Mouse (Mus musculus) left cerebral cortex, adult 2 months (tissue): ENCODE data around the gene Tnfsf13. TPM values are rescaled to one million over a fixed set of nuclear protein-coding genes. Genes with fewer than 3 reads are reported as not detected.
"Not testable (repeated sequence)": the region's sequence is repeated elsewhere in the genome, so short reads cannot be mapped to it uniquely, and the experiment has no call there.

Source experiments
- DNase-seq, 2 experiments: peaks; one replicate each; pipeline ENCODE4 v3.0.0; 2021 to 2022; ENCODE audit warnings: low spot score in 2 of 2, mixed read lengths in 1 of 2; ENCODE audit errors: extremely low spot score in 1 of 2
- H3K27ac ChIP-seq: fragments of 200-600 bp; 2 replicates; pipeline ENCODE4 v1.8.1; 2022
- H3K4me3 ChIP-seq: fragments of 200-600 bp; 2 replicates; pipeline ENCODE4 v1.8.1; 2022
- CTCF ChIP-seq: fragments of 200-600 bp; IDR thresholded peaks from 2 replicates; pipeline ENCODE4 v1.8.1; 2022; ENCODE audit warnings: antibody characterized with exemption, mild to moderate bottlenecking, moderate library complexity
- intact Hi-C: fragments of 180-260 bp; cut with DNase I; formaldehyde crosslinking; loops from one replicate; pipeline ENCODE4 v1.15.1; 2025
- total RNA-seq, 2 experiments: library from RNA; stranded (reverse); gene quantifications; 2 replicates each; pipeline ENCODE4 v1.2.3; 2021

Gene Tnfsf13
- total RNA-seq, 2 experiments from 2014 or later: 3.3 to 3.8 TPM

GRCm38 (mm10) chr11:69712954-69713672, 27.5 kb upstream of the Tnfsf13 start:
- no peak for TF ChIP-seq CTCF
- DNase-seq: no peak
- Histone ChIP-seq H3K4me3 (no peak overlapping the region), H3K27ac (no peak overlapping the region)
- intact Hi-C loops: no loop called here

DNA sequence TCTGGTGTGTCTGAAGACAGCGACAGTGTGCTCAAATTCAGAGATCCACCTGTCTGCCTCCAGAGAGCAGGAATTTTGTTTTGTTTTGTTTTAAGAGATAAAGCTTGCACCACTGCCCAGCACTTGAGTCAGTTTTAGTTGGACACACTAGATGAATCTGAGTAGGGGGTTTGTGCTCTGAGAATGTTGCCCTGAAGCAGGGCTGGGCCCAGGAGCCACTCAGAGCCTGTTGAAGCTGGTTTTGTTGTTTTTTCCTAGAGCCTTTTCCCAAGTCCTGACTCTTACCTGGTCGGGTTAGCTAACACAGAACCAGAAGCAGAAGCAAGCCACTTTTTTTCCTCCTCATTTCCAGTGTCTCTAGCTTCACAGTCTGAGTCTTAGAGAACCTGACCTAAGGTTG, 25.5 kb upstream of the Tnfsf13 start:
- no peak for DNase-seq
- intact Hi-C loops: no loop called here
- no peak for TF ChIP-seq CTCF
- Histone ChIP-seq H3K27ac (no peak overlapping the region), H3K4me3 (no peak overlapping the region)

GRCm38 (mm10) chr11:69710470-69710869, 24.9 kb upstream of the Tnfsf13 start:
- intact Hi-C loops: no loop called here
- Histone ChIP-seq H3K27ac (no peak overlapping the region), H3K4me3 (no peak overlapping the region)
- no peak for TF ChIP-seq CTCF
- DNase-seq: no peak

- no peak for DNase-seq
- Histone ChIP-seq H3K27ac (no peak overlapping the region), H3K4me3 (no peak overlapping the region)
- TF ChIP-seq CTCF: no peak
- intact Hi-C loops: no loop called here
These were observed 24.2 kb upstream of the Tnfsf13 start for GRCm38 (mm10) chr11:69709554-69710446.

DNA sequence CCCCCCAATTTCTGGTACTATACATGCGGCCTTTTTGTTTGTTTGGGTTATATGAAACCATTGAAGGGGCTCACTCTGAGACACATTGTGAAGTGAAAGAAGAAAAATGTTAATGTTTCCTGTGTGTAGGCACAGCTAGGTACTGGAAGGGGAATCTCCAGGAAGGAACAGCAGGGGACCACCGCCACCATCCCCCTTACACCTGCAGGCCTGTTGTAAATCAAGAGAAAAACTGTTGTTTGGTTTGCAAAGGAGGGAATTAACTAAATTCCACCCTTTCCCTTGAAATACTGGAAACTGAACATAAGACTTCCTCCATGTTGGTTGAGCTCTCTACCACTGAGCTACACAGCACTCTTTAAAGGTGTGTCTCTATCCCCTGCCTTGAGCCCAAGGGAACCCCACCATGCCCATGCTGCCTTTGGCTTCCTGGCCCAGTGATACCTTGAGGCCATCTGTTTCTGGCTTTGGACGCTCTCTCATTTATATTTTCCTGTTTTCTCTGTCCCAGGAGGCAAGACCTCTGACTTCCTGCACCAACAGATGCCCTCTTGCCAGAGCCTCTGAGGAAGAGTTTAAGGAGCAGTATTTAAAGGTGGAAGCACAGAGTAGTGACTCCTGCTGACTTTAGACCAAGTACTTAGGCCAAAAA, 23.2 kb upstream of the Tnfsf13 start:
- intact Hi-C loops: no loop called here
- DNase-seq: no peak
- H3K27ac ChIP-seq: no peak overlapping the region
- TF ChIP-seq CTCF: no peak
- H3K4me3 ChIP-seq: no peak overlapping the region

DNA sequence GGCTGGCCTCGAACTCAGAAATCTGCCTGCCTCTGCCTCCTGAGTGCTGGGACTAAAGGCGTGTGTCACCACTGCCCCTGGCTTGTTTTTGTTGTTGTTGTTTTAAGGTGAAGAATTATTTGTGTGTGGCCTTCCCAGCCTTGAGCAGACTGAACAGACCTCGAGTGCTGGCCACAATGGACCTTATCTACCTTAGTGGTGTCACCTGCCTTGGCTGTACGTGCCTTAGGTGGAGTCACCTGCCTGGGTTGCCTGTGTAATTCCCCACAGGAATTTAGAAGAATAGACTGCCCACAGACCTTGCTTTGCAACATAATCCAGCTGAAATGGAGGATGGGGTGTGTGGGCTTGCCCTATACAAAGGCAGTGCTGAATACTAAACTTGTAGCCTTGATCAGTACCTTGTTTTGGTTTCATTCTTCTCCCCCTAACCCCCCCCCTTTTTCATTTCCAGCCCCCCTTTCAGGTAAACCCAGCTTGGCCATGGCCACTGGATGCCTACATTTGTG, 22.3 kb upstream of the Tnfsf13 start:
- no peak overlapping the region for H3K27ac ChIP-seq
- no peak for TF ChIP-seq CTCF
- intact Hi-C loops: no loop called here
- no peak overlapping the region for H3K4me3 ChIP-seq
- DNase-seq: no peak

DNA sequence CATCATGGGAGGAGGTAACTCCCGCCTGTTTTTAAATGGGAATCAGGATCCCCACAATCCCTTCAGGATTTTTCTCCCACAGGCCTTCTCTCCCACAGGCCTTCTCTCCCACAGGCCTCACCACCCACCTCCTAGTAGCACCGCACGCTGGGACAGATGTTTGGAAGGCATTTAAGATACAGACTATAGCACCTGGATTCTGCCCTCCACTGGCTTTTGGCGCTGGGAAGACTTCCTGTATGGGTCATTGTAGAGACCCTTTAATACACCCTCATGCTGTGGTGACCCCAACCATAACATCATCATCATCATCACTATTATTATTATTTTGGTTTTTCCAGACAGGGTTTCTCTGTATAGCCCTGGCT, 21.9 kb upstream of the Tnfsf13 start:
- no peak for TF ChIP-seq CTCF
- Histone ChIP-seq H3K4me3 (no peak overlapping the region), H3K27ac (peak overlapping the region; percentile 11; the same call in 1 of the 2 replicates)
- intact Hi-C loops: no loop called here
- DNase-seq: no peak

DNA sequence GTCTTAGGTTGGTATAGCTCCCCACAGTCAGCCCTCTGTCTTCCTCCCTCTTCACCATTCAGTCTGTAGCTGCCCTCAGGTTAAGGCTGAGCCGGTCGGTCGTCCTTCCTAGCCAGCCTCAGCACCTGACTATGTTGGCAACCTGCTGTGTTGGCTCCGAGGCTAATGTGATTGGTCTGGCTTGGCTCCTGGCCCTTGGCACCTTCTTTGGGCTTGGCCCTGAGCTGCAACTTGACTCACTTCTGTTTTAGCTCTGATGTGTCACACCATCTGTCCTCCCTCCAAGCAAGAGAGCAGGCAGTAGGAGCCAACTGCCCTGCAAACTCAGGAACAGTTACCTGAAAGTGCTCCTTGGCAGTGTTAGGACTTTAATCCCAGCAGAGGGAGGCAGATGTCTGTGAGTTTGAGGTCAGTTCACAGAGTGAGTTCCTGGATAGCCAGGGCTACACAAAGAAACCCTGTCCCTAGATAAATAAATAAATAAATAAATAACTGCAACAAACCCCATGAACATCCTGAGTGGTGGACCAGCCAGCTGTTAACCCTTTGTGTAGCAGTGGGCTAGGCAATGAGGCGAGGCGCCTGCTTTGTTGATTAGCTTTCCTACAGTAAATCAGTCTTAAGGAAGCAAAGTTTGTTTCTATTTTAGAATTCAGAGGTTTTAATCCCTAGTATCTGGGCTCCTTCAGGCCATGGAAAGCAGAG, 21.3 kb upstream of the Tnfsf13 start:
- intact Hi-C loops: no loop called here
- Histone ChIP-seq H3K27ac (peak overlapping the region; percentile 24; the same call in 1 of the 2 replicates), H3K4me3 (no peak overlapping the region)
- DNase-seq: peak in 1 of 2 experiments; percentile 45
- no peak; the same call in 1 of the 2 replicates for TF ChIP-seq CTCF

DNA sequence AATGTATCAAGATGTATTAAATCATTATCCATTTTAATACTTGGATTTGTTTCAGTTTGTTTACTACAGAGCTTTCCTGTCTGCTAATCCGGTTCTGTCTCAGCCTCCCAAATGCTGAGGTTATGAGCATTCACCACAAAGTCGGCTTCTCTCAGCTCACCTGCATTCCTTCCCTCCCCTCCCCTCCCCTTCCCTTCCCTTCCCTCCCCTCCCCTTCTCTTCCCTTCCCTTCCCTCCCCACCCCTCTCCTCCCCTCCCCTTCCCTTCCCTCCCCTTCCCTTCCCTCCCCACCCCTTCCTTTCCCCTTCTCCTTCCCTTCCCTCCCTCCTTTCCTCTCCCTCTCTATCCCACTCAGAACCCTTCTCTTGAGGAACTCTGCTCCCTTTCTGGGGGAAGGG, 19.0 kb upstream of the Tnfsf13 start:
- intact Hi-C loops: no loop called here
- TF ChIP-seq CTCF: no peak

DNA sequence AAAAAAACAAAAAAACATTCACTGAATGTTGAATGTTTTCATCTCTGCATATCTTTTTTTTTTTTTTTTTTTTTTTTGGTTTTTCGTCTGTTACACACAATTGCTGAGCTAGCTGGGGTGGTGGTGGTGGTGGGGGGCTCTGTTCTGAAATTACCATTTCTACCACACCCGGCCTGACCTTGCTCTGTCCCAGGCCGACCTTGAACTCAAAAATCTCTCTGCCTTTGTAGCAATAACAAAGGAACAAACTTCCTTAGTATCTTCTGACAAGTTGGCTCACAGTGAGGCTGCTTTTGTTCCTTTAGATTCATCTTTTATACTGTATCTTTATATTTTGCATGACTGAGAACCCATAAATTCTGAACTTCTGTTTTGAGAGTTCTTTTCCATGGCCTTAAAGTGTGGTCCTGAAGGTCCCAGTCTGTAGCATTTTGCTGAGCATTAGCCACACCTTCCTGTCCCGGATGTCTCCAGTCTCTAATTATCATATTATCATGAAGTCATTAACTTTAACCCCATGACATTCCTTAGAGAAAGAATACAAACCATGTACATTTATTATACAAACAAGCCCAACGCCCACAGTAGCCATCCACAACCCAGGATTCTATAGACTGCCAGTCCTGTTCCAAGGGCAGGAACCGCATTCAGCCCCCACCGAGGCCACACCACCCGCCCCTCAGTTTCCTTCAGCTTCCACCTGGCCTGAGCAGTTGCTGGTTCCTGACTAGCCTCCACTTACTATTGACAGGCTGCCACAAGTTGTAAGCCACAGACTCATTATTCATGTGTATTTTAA, 18.4 kb upstream of the Tnfsf13 start:
- DNase-seq: no peak

More for the DNA sequence above, 19.0 kb upstream of the Tnfsf13 start:
- no peak overlapping the region for H3K27ac ChIP-seq
- no peak overlapping the region for H3K4me3 ChIP-seq
- no peak for DNase-seq

DNA sequence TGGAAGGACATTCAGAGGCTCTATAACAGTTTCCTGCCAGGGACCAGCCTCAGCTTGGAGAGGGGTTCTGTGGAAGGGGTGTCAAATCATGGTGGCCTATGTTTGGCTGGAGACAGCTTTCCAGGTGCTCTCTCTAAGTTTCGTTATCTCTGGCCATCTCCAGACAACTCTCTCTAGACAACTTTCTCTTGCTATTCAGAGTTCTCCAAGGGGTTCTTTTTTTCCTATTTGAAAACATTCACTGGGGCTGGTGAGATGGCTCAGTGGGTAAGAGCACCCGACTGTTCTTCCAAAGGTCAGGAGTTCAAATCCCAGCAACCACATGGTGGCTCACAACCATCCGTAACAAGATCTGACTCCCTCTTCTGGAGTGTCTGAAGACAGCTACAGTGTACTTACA, 17.8 kb upstream of the Tnfsf13 start:
- H3K27ac ChIP-seq, H3K4me3 ChIP-seq, DNase-seq, intact Hi-C loops: not testable (repeated sequence)

More for the DNA sequence above, 18.4 kb upstream of the Tnfsf13 start:
- H3K4me3 ChIP-seq: no peak overlapping the region
- TF ChIP-seq CTCF: no peak
- intact Hi-C loops: no loop called here
- no peak overlapping the region for H3K27ac ChIP-seq

GRCm38 (mm10) chr11:69702886-69703285, 17.3 kb upstream of the Tnfsf13 start:
- H3K4me3 ChIP-seq, DNase-seq, H3K27ac ChIP-seq, intact Hi-C loops: not testable (repeated sequence)
